Mouse (Mus musculus) liver, adult 2 months (tissue): Measurements from ENCODE around the gene Fam71b.

Experiments used
- CTCF ChIP-seq: fragments of 200-500 bp; IDR thresholded peaks from 2 replicates; pipeline ENCODE4 v1.5.1; 2011; ENCODE audit warnings: low read depth, low read length, control low read depth
- POLR2A ChIP-seq: fragments of 200-500 bp; IDR thresholded peaks from 2 replicates; pipeline ENCODE4 v1.6.1; 2011; ENCODE audit warnings: low read length, control low read depth; ENCODE audit not compliant: insufficient read depth; ENCODE audit errors: extremely low read depth

DNA sequence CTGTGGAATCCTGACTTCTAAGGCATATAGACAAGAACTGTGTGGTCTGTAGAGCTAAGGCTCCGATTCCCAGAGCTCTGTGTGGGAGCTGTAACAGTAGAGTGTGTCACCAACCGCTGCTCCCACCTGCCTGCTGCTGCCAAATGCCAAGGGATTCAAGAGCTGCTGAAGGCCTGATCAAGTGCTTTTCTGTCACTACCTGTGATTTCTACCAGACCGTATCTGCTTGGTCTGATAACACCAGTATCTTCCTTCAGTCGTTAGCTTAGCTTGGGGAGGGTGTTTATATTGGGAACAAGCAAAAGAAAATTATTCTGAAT is 461 bp downstream of the Fam71b start:
- no peak for TF ChIP-seq CTCF
- no peak for TF ChIP-seq POLR2A
